8 mouse cellular contexts compared by ENCODE assay signal in genomic region chr14:30163733-30164708, GRCm38 (mm10).
DNase-seq lines count a peak whose midpoint lies in the region; ATAC-seq lines count a peak whose summit lies in the region.

No protein-coding gene starts in this region.

- DNase-seq in embryo, embryonic 11 days: peak; percentile 17
- no peak for DNase-seq in embryo, embryonic 9.5 days (ENCODE audit: extremely low spot score)
- peak; percentile 15 for DNase-seq in ovary, postnatal 36 days (ENCODE audit: low spot score)
- DNase-seq in ovary, postnatal 10 days (ENCODE audit: low spot score): no peak
- peak; percentile 13 for DNase-seq in mesoderm, embryonic 11.5 days (ENCODE audit: low read depth, low spot score)
- no peak for DNase-seq in thymus, postnatal 4 days
- DNase-seq in thymus, postnatal 14 days: no peak

- ATAC-seq in megakaryocyte, adult 5-6 weeks (ENCODE audit: poor library complexity, severe bottlenecking): no peak

Comparison
In these comparisons a context has a peak if more than half of its experiments do, and no peak if none do; other contexts are left out.
1. DNase-seq: peak in embryo, embryonic 11 days (single experiment), ovary, postnatal 36 days (single experiment) and mesoderm, embryonic 11.5 days (single experiment); none in embryo, embryonic 9.5 days (single experiment), ovary, postnatal 10 days (single experiment), thymus, postnatal 4 days (single experiment) and thymus, postnatal 14 days (single experiment).